Mouse (Mus musculus) small intestine, adult 2 months (tissue): ENCODE results near the gene Aftph. TPM values are rescaled to one million over a fixed set of nuclear protein-coding genes. Genes with fewer than 3 reads are reported as not detected.

Experiments used
- H3K27ac ChIP-seq: fragments of 200-500 bp; 2 replicates; pipeline ENCODE4 v1.5.1; 2012; ENCODE audit warnings: low read depth, low read length, control low read depth, inconsistent platforms; ENCODE audit not compliant: insufficient read depth
- H3K27me3 ChIP-seq: fragments of 200-500 bp; 2 replicates; pipeline ENCODE4 v1.6.1; 2012; ENCODE audit warnings: mild to moderate bottlenecking, moderate library complexity, low read length, inconsistent platforms; ENCODE audit not compliant: control insufficient read depth, insufficient read depth
- H3K36me3 ChIP-seq: fragments of 200-500 bp; 2 replicates; pipeline ENCODE4 v1.6.1; 2012; ENCODE audit warnings: mild to moderate bottlenecking, low read length, control low read depth, inconsistent platforms; ENCODE audit not compliant: control insufficient read depth, insufficient read depth
- H3K4me1 ChIP-seq: fragments of 200-500 bp; 2 replicates; pipeline ENCODE4 v1.6.1; 2012; ENCODE audit warnings: low read length, inconsistent platforms, mixed read lengths; ENCODE audit not compliant: control insufficient read depth, insufficient read depth, insufficient read length
- H3K4me3 ChIP-seq: fragments of 200-500 bp; 2 replicates; pipeline ENCODE4 v1.5.1; 2012; ENCODE audit warnings: low read depth, mild to moderate bottlenecking, control low read depth, inconsistent platforms, low read length, moderate library complexity
- CTCF ChIP-seq: fragments of 200-500 bp; IDR thresholded peaks from 2 replicates; pipeline ENCODE4 v1.5.1; 2012; ENCODE audit warnings: low read depth, mild to moderate bottlenecking, control low read depth, inconsistent platforms, low read length, moderate library complexity, mixed read lengths; ENCODE audit not compliant: insufficient replicate concordance, insufficient read length; ENCODE audit errors: extremely low read depth
- POLR2A ChIP-seq: fragments of 200-500 bp; IDR thresholded peaks from 2 replicates; pipeline ENCODE4 v1.6.1; 2012; ENCODE audit warnings: low read depth, mild to moderate bottlenecking, control low read depth, inconsistent platforms, low read length, moderate library complexity
- WGBS: fragments of 180-500 bp; shearing (Covaris S2); methylation state at CpG from one replicate; pipeline ENCODE4 v1.1.7; 2018; 5-methylcytosine and 5-hydroxymethylcytosine counted together
- polyA plus RNA-seq: library from polyadenylated mRNA; depleted of rRNA; stranded (reverse); fragments of >200 nt; gene quantifications from 2 replicates; pipeline ENCODE4 v1.2.3, GENCODE M21; 2012; rRNA removed

Aftph gene
- polyA plus RNA-seq = 22.4 and 48.0 TPM in 2 replicates

GRCm38 (mm10) chr11:20741201-20742100, at the start of gene Aftph:
TSS of gene Aftph (minus strand) at chr11:20741589.
- Histone ChIP-seq H3K4me1 (no peaks in the 10 kb centered on the region), H3K27me3 (no peaks in the 10 kb centered on the region), H3K36me3 (no peaks in the 10 kb centered on the region), H3K4me3 (peak within 1 kb of the TSS; percentile 95), H3K27ac (peak within 1 kb of the TSS; percentile 100)
- peak; percentile 72 for TF ChIP-seq POLR2A
- TF ChIP-seq CTCF = no peak
- WGBS = under 1% methylated on average over 69 of the region's 81 CpGs

GRCm38 (mm10) chr11:20789015-20789414, 47.6 kb upstream of the Aftph start:
- no peaks in the 10 kb centered on the region for H3K27me3 ChIP-seq
- 79% methylated on average over 1 of the region's 1 CpGs for WGBS
- peaks cover 17% of the 10 kb centered on the region; the same call in 1 of the 2 replicates for H3K4me1 ChIP-seq

GRCm38 (mm10) chr11:20788070-20788469, 46.7 kb upstream of the Aftph start:
- TF ChIP-seq POLR2A (no peak), CTCF (no peak)
- 51% methylated on average over 3 of the region's 3 CpGs for WGBS
- Histone ChIP-seq H3K4me1 (peaks cover 18% of the 10 kb centered on the region; the same call in 1 of the 2 replicates), H3K27me3 (no peaks in the 10 kb centered on the region), H3K27ac (peak overlapping the region; percentile 53; the same call in 1 of the 2 replicates), H3K4me3 (no peak overlapping the region), H3K36me3 (no peaks in the 10 kb centered on the region)

More at GRCm38 (mm10) chr11:20789015-20789414, 47.6 kb upstream of the Aftph start:
- no peaks in the 10 kb centered on the region for H3K36me3 ChIP-seq
- no peak for TF ChIP-seq POLR2A
- no peak for TF ChIP-seq CTCF
- no peak overlapping the region for H3K27ac ChIP-seq
- no peak overlapping the region for H3K4me3 ChIP-seq

GRCm38 (mm10) chr11:20786191-20786590, 44.8 kb upstream of the Aftph start:
- H3K27ac ChIP-seq = no peak overlapping the region
- no peak for TF ChIP-seq CTCF
- 59% methylated on average over 2 of the region's 2 CpGs for WGBS
- H3K4me1 ChIP-seq = peaks cover 12% of the 10 kb centered on the region; the same call in 1 of the 2 replicates
- no peaks in the 10 kb centered on the region for H3K36me3 ChIP-seq
- H3K4me3 ChIP-seq = no peak overlapping the region
- H3K27me3 ChIP-seq = no peaks in the 10 kb centered on the region

GRCm38 (mm10) chr11:20785186-20785585, 43.8 kb upstream of the Aftph start:
- Histone ChIP-seq H3K36me3 (no peaks in the 10 kb centered on the region), H3K4me1 (peaks cover 9% of the 10 kb centered on the region; the same call in 1 of the 2 replicates), H3K27me3 (no peaks in the 10 kb centered on the region), H3K27ac (no peak overlapping the region), H3K4me3 (no peak overlapping the region)
- no peak for TF ChIP-seq POLR2A
- no peak for TF ChIP-seq CTCF
- WGBS = 88% methylated on average over 1 of the region's 1 CpGs

- Histone ChIP-seq H3K4me1 (peaks cover 9% of the 10 kb centered on the region; the same call in 1 of the 2 replicates), H3K27me3 (no peaks in the 10 kb centered on the region), H3K4me3 (no peak overlapping the region), H3K36me3 (no peaks in the 10 kb centered on the region), H3K27ac (no peak overlapping the region)
- no peak for TF ChIP-seq CTCF
- TF ChIP-seq POLR2A = no peak
- 87% methylated on average over 6 of the region's 6 CpGs for WGBS
Observed at GRCm38 (mm10) chr11:20784776-20785175, 43.4 kb upstream of the Aftph start.

- H3K4me1 ChIP-seq = peaks cover 7% of the 10 kb centered on the region; the same call in 1 of the 2 replicates
- TF ChIP-seq CTCF (no peak), POLR2A (no peak)
- no peaks in the 10 kb centered on the region for H3K27me3 ChIP-seq
- no peak overlapping the region for H3K4me3 ChIP-seq
- peak overlapping the region; percentile 69 for H3K27ac ChIP-seq
- H3K36me3 ChIP-seq = no peaks in the 10 kb centered on the region
- WGBS = 88% methylated on average over 1 of the region's 1 CpGs
Observed at GRCm38 (mm10) chr11:20783467-20783866, 42.1 kb upstream of the Aftph start.
